Mouse (Mus musculus): ENCODE measurements around the gene Ino80e. TPM values are rescaled to one million over a fixed set of nuclear protein-coding genes. Genes with fewer than 3 reads are reported as not detected.

The Ino80e gene
- polyA plus RNA-seq, 1 experiment from 2014 or later: 90.9 TPM

- Histone ChIP-seq H3K27ac (replicated peaks) (no peak overlapping the region), H3K9ac (replicated peaks) (no peak overlapping the region), H3K4me3 (no peak overlapping the region), H3K4me2 (replicated peaks) (no peak overlapping the region), H3K9me3 (no peaks in the 10 kb centered on the region), H3K4me1 (peaks cover 20% of the 10 kb centered on the region), H3K36me3 (peaks cover 38% of the 10 kb centered on the region), H3K27me3 (0 out of 2 replicates have a peak, but pooled peaks cover under 1% of the 10 kb centered on the region)
- no peak for ATAC-seq (ENCODE audit: low FRiP score, low read depth)
- 93% methylated on average over 6 of the region's 6 CpGs for WGBS
Observed at GRCm38 (mm10) chr7:126806956-126807355, 55.2 kb downstream of the Ino80e start.

GRCm38 (mm10) chr7:126803751-126804150, 58.4 kb downstream of the Ino80e start:
- H3K27me3 ChIP-seq: no peaks in the 10 kb centered on the region
- ATAC-seq (ENCODE audit: low FRiP score, low read depth): no peak
- peaks cover 26% of the 10 kb centered on the region for H3K4me1 ChIP-seq
- no peak overlapping the region for H3K27ac ChIP-seq (replicated peaks)
- no peaks in the 10 kb centered on the region for H3K9me3 ChIP-seq
- H3K9ac ChIP-seq (replicated peaks): no peak overlapping the region
- no peak overlapping the region for H3K4me3 ChIP-seq
- H3K4me2 ChIP-seq (replicated peaks): no peak overlapping the region
- peaks cover 38% of the 10 kb centered on the region for H3K36me3 ChIP-seq

DNA sequence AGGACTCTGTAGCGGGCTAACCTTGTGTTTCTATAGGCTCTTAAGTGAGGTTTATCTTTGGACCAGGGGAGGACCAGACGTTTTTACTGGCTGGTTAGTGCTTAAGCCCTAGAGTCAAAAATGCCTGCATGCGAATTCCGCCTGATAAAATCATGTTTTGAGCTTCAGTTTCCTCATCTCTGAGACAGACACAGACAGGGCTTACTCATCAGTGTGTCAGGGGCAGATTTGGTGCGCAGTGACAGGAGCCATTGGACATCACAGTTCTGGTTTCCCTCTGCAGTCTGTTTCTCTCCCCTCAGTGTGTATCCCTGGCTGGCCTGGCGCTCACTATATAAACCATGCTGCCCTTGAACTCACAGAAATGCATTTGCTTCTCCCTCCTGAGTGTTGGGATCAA, 59.0 kb downstream of the Ino80e start:
- H3K4me2 ChIP-seq (replicated peaks): no peak overlapping the region
- WGBS: 91% methylated on average over 6 of the region's 6 CpGs
- no peaks in the 10 kb centered on the region for H3K9me3 ChIP-seq
- H3K27me3 ChIP-seq: no peaks in the 10 kb centered on the region
- no peak for ATAC-seq (ENCODE audit: low FRiP score, low read depth)
- peaks cover 24% of the 10 kb centered on the region for H3K4me1 ChIP-seq
- 0 out of 2 replicates have a peak overlapping the region, but pooled peaks have one; percentile 6 for H3K9ac ChIP-seq (replicated peaks)
- no peak overlapping the region for H3K4me3 ChIP-seq
- H3K27ac ChIP-seq (replicated peaks): no peak overlapping the region
- peaks cover 38% of the 10 kb centered on the region for H3K36me3 ChIP-seq

- 88% methylated on average over 11 of the region's 11 CpGs for WGBS
- no peak for ATAC-seq (ENCODE audit: low FRiP score, low read depth)
- no peaks in the 10 kb centered on the region for H3K9me3 ChIP-seq
- H3K36me3 ChIP-seq: peaks cover 37% of the 10 kb centered on the region
- H3K27me3 ChIP-seq: no peaks in the 10 kb centered on the region
- H3K4me2 ChIP-seq (replicated peaks): no peak overlapping the region
- no peak overlapping the region for H3K27ac ChIP-seq (replicated peaks)
- no peak overlapping the region for H3K4me3 ChIP-seq
- H3K9ac ChIP-seq (replicated peaks): 0 out of 2 replicates have a peak overlapping the region, but pooled peaks have one; percentile 28
- H3K4me1 ChIP-seq: peaks cover 25% of the 10 kb centered on the region
Observed at GRCm38 (mm10) chr7:126802134-126802889, 59.9 kb downstream of the Ino80e start.

DNA sequence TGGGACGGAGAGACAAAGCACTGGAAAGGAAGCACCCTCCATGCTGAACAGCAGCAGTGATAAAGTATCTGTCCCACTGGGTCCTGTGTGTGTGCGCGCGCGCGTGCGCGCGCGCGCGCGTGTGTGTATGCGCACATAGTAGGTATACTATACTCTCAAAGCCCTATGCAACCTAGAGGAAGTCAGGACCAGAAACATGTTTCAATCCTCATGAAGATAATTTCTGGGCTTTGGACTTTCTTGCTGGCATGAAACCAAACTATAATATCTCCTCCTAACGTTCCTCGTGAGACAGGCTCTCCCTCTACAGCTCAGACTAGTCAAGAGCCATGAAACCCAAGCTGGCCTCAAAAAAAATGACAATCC, 61.1 kb downstream of the Ino80e start:
- Histone ChIP-seq H3K4me1 (peaks cover 37% of the 10 kb centered on the region), H3K27ac (replicated peaks) (0 out of 2 replicates have a peak overlapping the region, but pooled peaks have one; percentile 1), H3K4me3 (no peak overlapping the region), H3K9ac (replicated peaks) (peak overlapping the region; percentile 79; the same call in 1 of the 2 replicates), H3K4me2 (replicated peaks) (no peak overlapping the region), H3K27me3 (no peaks in the 10 kb centered on the region), H3K9me3 (no peaks in the 10 kb centered on the region), H3K36me3 (peaks cover 38% of the 10 kb centered on the region)
- WGBS: 95% methylated on average over 16 of the region's 16 CpGs
- ATAC-seq (ENCODE audit: low FRiP score, low read depth): no peak

Other genes starting within 250 kb of the Ino80e start
- gene Nupr1, start 231.5 kb downstream of the Ino80e start, polyA plus RNA-seq (2016; fragmentation: Nextera tagmentation; extraction: Ambion mirVana): 4.4 and 7.9 TPM in 2 replicates
- 44.1 and 46.4 TPM in 2 replicates for gene Sgf29, start 213.1 kb downstream of the Ino80e start, polyA plus RNA-seq (2016; fragmentation: Nextera tagmentation; extraction: Ambion mirVana)
- gene Sult1a1, start 185.9 kb downstream of the Ino80e start, polyA plus RNA-seq (2016; fragmentation: Nextera tagmentation; extraction: Ambion mirVana): 0.45 and 1.1 TPM in 2 replicates
- gene Bola2, start 167.0 kb downstream of the Ino80e start, polyA plus RNA-seq (2016; fragmentation: Nextera tagmentation; extraction: Ambion mirVana): 151 TPM in 2 replicates
- 16.6 and 19.1 TPM in 2 replicates for gene Slx1b, start 166.6 kb downstream of the Ino80e start, polyA plus RNA-seq (2016; fragmentation: Nextera tagmentation; extraction: Ambion mirVana)
- gene Coro1a, start 154.6 kb downstream of the Ino80e start, polyA plus RNA-seq (2016; fragmentation: Nextera tagmentation; extraction: Ambion mirVana): 60.8 and 65.9 TPM in 2 replicates
- 56.1 and 58.0 TPM in 2 replicates for gene Mapk3, start 102.8 kb downstream of the Ino80e start, polyA plus RNA-seq (2016; fragmentation: Nextera tagmentation; extraction: Ambion mirVana)
- gene Gdpd3, start 96.0 kb downstream of the Ino80e start, polyA plus RNA-seq (2016; fragmentation: Nextera tagmentation; extraction: Ambion mirVana): 2.0 and 2.4 TPM in 2 replicates
- gene Ypel3, start 85.4 kb downstream of the Ino80e start, polyA plus RNA-seq (2016; fragmentation: Nextera tagmentation; extraction: Ambion mirVana): 125 and 126 TPM in 2 replicates
- gene Tbx6, start 80.9 kb downstream of the Ino80e start, polyA plus RNA-seq (2016; fragmentation: Nextera tagmentation; extraction: Ambion mirVana): 0.64 and 0.65 TPM in 2 replicates
- gene Ppp4c, start 69.9 kb downstream of the Ino80e start, polyA plus RNA-seq (2016; fragmentation: Nextera tagmentation; extraction: Ambion mirVana): 315 and 323 TPM in 2 replicates
- 19.3 and 20.0 TPM in 2 replicates for gene Fam57b, start 64.7 kb downstream of the Ino80e start, polyA plus RNA-seq (2016; fragmentation: Nextera tagmentation; extraction: Ambion mirVana)
- gene 4930451I11Rik, start 30.7 kb downstream of the Ino80e start, polyA plus RNA-seq (2016; fragmentation: Nextera tagmentation; extraction: Ambion mirVana): not detected in 2 replicates
- 6.3 and 7.7 TPM in 2 replicates for gene Doc2a, start 15.0 kb downstream of the Ino80e start, polyA plus RNA-seq (2016; fragmentation: Nextera tagmentation; extraction: Ambion mirVana)
- gene Hirip3, start 405 bp downstream of the Ino80e start, polyA plus RNA-seq (2016; fragmentation: Nextera tagmentation; extraction: Ambion mirVana): 43.1 and 51.6 TPM in 2 replicates
- gene Taok2, start 22.3 kb upstream of the Ino80e start, polyA plus RNA-seq (2016; fragmentation: Nextera tagmentation; extraction: Ambion mirVana): 68.3 and 71.0 TPM in 2 replicates
- 32.7 and 36.5 TPM in 2 replicates for gene Tmem219, start 60.5 kb upstream of the Ino80e start, polyA plus RNA-seq (2016; fragmentation: Nextera tagmentation; extraction: Ambion mirVana)
- gene Kctd13, start 66.5 kb upstream of the Ino80e start, polyA plus RNA-seq (2016; fragmentation: Nextera tagmentation; extraction: Ambion mirVana): 50.5 and 53.7 TPM in 2 replicates
- gene Asphd1, start 87.2 kb upstream of the Ino80e start, polyA plus RNA-seq (2016; fragmentation: Nextera tagmentation; extraction: Ambion mirVana): 1.6 and 2.7 TPM in 2 replicates
- 13.8 and 16.9 TPM in 2 replicates for gene Sez6l2, start 88.2 kb upstream of the Ino80e start, polyA plus RNA-seq (2016; fragmentation: Nextera tagmentation; extraction: Ambion mirVana)
- gene Cdipt, start 113.5 kb upstream of the Ino80e start, polyA plus RNA-seq (2016; fragmentation: Nextera tagmentation; extraction: Ambion mirVana): 81.1 and 87.2 TPM in 2 replicates
- gene Cdiptos, start 113.7 kb upstream of the Ino80e start, polyA plus RNA-seq (2016; fragmentation: Nextera tagmentation; extraction: Ambion mirVana): 1.0 and 1.3 TPM in 2 replicates
- gene Mvp, start 152.2 kb upstream of the Ino80e start, polyA plus RNA-seq (2016; fragmentation: Nextera tagmentation; extraction: Ambion mirVana): 5.0 and 5.8 TPM in 2 replicates
- 0.32 and 0.39 TPM in 2 replicates for gene Pagr1b, start 154.1 kb upstream of the Ino80e start, polyA plus RNA-seq (2016; fragmentation: Nextera tagmentation; extraction: Ambion mirVana)
- 53.1 and 65.0 TPM in 2 replicates for gene Pagr1a, start 155.0 kb upstream of the Ino80e start, polyA plus RNA-seq (2016; fragmentation: Nextera tagmentation; extraction: Ambion mirVana)
- gene Gm42742, start 158.7 kb upstream of the Ino80e start, polyA plus RNA-seq (2016; fragmentation: Nextera tagmentation; extraction: Ambion mirVana): 56.8 and 66.8 TPM in 2 replicates
- 4.3 and 5.5 TPM in 2 replicates for gene Prrt2, start 158.8 kb upstream of the Ino80e start, polyA plus RNA-seq (2016; fragmentation: Nextera tagmentation; extraction: Ambion mirVana)
- 118 and 133 TPM in 2 replicates for gene Maz, start 164.7 kb upstream of the Ino80e start, polyA plus RNA-seq (2016; fragmentation: Nextera tagmentation; extraction: Ambion mirVana)
- gene Kif22, start 180.1 kb upstream of the Ino80e start, polyA plus RNA-seq (2016; fragmentation: Nextera tagmentation; extraction: Ambion mirVana): 129 and 136 TPM in 2 replicates
- gene Zg16, start 225.0 kb upstream of the Ino80e start, polyA plus RNA-seq (2016; fragmentation: Nextera tagmentation; extraction: Ambion mirVana): not detected in 2 replicates
- gene AI467606, start 229.0 kb upstream of the Ino80e start, polyA plus RNA-seq (2016; fragmentation: Nextera tagmentation; extraction: Ambion mirVana): 1.1 and 1.5 TPM in 2 replicates

Data from midbrain, embryonic 12.5 days (tissue).